Mouse (Mus musculus): ENCODE data around the gene Hdhd3. TPM values are rescaled to one million over a fixed set of nuclear protein-coding genes. Genes with fewer than 3 reads are reported as not detected.

Gene Hdhd3
- polyA plus RNA-seq, 1 experiment from 2014 or later = 16.8 TPM

Other genes starting within 250 kb of the Hdhd3 start
- 18.0 and 19.9 TPM in 2 replicates for gene Slc31a2, start 240.9 kb downstream of the Hdhd3 start, polyA plus RNA-seq (2014; fragmentation: Nextera tagmentation; extraction: Ambion mirVana)
- 17.8 and 25.2 TPM in 2 replicates for gene Fkbp15, start 142.9 kb downstream of the Hdhd3 start, polyA plus RNA-seq (2014; fragmentation: Nextera tagmentation; extraction: Ambion mirVana)
- gene Slc31a1, start 142.7 kb downstream of the Hdhd3 start, polyA plus RNA-seq (2014; fragmentation: Nextera tagmentation; extraction: Ambion mirVana) = 23.9 and 42.1 TPM in 2 replicates
- 183 and 253 TPM in 2 replicates for gene Cdc26, start 94.8 kb downstream of the Hdhd3 start, polyA plus RNA-seq (2014; fragmentation: Nextera tagmentation; extraction: Ambion mirVana)
- 20.2 and 32.8 TPM in 2 replicates for gene Prpf4, start 94.7 kb downstream of the Hdhd3 start, polyA plus RNA-seq (2014; fragmentation: Nextera tagmentation; extraction: Ambion mirVana)
- gene Rnf183, start 68.2 kb downstream of the Hdhd3 start, polyA plus RNA-seq (2014; fragmentation: Nextera tagmentation; extraction: Ambion mirVana) = 0.24 TPM in 1 of 2 replicates, not detected in the other
- 11.6 and 12.6 TPM in 2 replicates for gene Wdr31, start 32.6 kb downstream of the Hdhd3 start, polyA plus RNA-seq (2014; fragmentation: Nextera tagmentation; extraction: Ambion mirVana)
- 16.8 and 25.8 TPM in 2 replicates for gene Bspry, start 23.4 kb downstream of the Hdhd3 start, polyA plus RNA-seq (2014; fragmentation: Nextera tagmentation; extraction: Ambion mirVana)
- gene Alad, start 16.5 kb upstream of the Hdhd3 start, polyA plus RNA-seq (2014; fragmentation: Nextera tagmentation; extraction: Ambion mirVana) = 107 and 108 TPM in 2 replicates
- gene Pole3, start 21.6 kb upstream of the Hdhd3 start, polyA plus RNA-seq (2014; fragmentation: Nextera tagmentation; extraction: Ambion mirVana) = 89.5 and 104 TPM in 2 replicates
- 0.49 and 1.0 TPM in 2 replicates for gene 4933430I17Rik, start 21.9 kb upstream of the Hdhd3 start, polyA plus RNA-seq (2014; fragmentation: Nextera tagmentation; extraction: Ambion mirVana)
- gene Rgs3, start 56.4 kb upstream of the Hdhd3 start, polyA plus RNA-seq (2014; fragmentation: Nextera tagmentation; extraction: Ambion mirVana) = 42.0 and 45.7 TPM in 2 replicates